Mouse (Mus musculus) cerebellum, postnatal 36 days (tissue): ENCODE data around the gene Gm17467.
"Not testable (repeated sequence)": the region's sequence is repeated elsewhere in the genome, so short reads cannot be mapped to it uniquely, and the experiment has no call there.

Source experiments
- DNase-seq, 2 experiments: peaks; one replicate each; pipeline ENCODE4 v3.0.0; 2021 to 2022; ENCODE audit warnings: mixed read lengths in 2 of 2

The Gm17467 gene

DNA sequence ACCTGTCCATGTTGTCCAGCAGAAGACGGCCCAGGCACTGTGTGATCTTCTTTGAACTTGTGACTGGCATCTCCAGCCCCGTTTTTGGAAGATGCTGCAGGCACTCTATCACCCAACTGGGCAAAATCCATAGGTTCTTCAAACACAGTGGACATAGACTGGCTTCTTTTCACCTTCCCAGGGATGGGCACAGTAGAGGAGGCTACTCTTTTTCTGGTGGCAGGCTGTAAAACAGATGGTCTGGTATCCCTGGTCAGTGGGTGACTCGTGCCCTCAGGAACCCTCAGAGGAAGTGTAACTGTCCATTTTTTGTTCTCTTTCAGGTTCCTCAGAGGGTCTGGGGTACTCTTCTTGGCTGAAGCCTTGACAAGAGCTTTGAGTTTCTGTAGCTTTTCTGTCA is at the start of gene Gm17467:
Gene Gm17467, minus strand, starts transcription at position 101 of the 400 bp plus-strand sequence.
- DNase-seq, result not testable (repeated sequence)
